Mouse (Mus musculus) spleen, adult 2 months (tissue): ENCODE data around the gene Timm10. TPM values are rescaled to one million over a fixed set of nuclear protein-coding genes. Genes with fewer than 3 reads are reported as not detected.

Experiments used
- DNase-seq, 2 experiments: peaks; one replicate each; pipeline versions ENCODE4 v3.0.0 to v3.0.0-alpha.2; 2012 to 2021; ENCODE audit warnings: low spot score in 2 of 2, low read depth in 1 of 2
- H3K27ac ChIP-seq: fragments of 200-500 bp; 2 replicates; pipeline ENCODE4 v1.5.1; 2012; ENCODE audit warnings: low read length, inconsistent platforms; ENCODE audit not compliant: insufficient read depth
- H3K27me3 ChIP-seq: fragments of 200-500 bp; 2 replicates; pipeline ENCODE4 v1.6.1; 2012; ENCODE audit warnings: mild to moderate bottlenecking, moderate library complexity, low read length, inconsistent platforms; ENCODE audit not compliant: control insufficient read depth, insufficient read depth
- H3K36me3 ChIP-seq: fragments of 200-500 bp; 2 replicates; pipeline ENCODE4 v1.6.1; 2012; ENCODE audit warnings: mild to moderate bottlenecking, low read length, inconsistent platforms; ENCODE audit not compliant: control insufficient read depth, insufficient read depth
- H3K4me1 ChIP-seq: fragments of 200-500 bp; 2 replicates; pipeline ENCODE4 v1.6.1; 2011; ENCODE audit warnings: inconsistent platforms; ENCODE audit not compliant: control insufficient read depth, insufficient read depth, insufficient read length
- H3K4me3 ChIP-seq: fragments of 200-500 bp; 2 replicates; pipeline ENCODE4 v1.5.1; 2011; ENCODE audit warnings: mild to moderate bottlenecking, inconsistent platforms; ENCODE audit not compliant: insufficient read depth, insufficient read length; ENCODE audit errors: extremely low read depth
- CTCF ChIP-seq: fragments of 200-500 bp; IDR thresholded peaks from 2 replicates; pipeline ENCODE4 v1.5.1; 2011; ENCODE audit warnings: mild to moderate bottlenecking, inconsistent platforms; ENCODE audit not compliant: insufficient read depth, insufficient read length, insufficient replicate concordance; ENCODE audit errors: extremely low read depth
- POLR2A ChIP-seq: fragments of 200-500 bp; IDR thresholded peaks from 2 replicates; pipeline ENCODE4 v1.6.1; 2011; ENCODE audit warnings: low read depth, low read length, inconsistent platforms
- WGBS: fragments of 180-500 bp; shearing (Covaris S2); methylation state at CpG from one replicate; pipeline ENCODE4 v1.1.7; 2018; 5-methylcytosine and 5-hydroxymethylcytosine counted together
- polyA plus RNA-seq: library from polyadenylated mRNA; depleted of rRNA; stranded (reverse); fragments of >200 nt; gene quantifications from 2 replicates; pipeline ENCODE4 v1.2.3, GENCODE M21; 2012

Gene Timm10
- polyA plus RNA-seq, 1 experiment: 19.0 TPM

GRCm38 (mm10) chr2:84831666-84832391, 5.0 kb downstream of the Timm10 start:
- Histone ChIP-seq H3K27me3 (no peaks in the 10 kb centered on the region), H3K36me3 (no peaks in the 10 kb centered on the region; the same call in 1 of the 2 replicates), H3K4me1 (peaks cover 3% of the 10 kb centered on the region; the same call in 1 of the 2 replicates), H3K27ac (no peak overlapping the region), H3K4me3 (no peak overlapping the region)
- TF ChIP-seq CTCF: peak; percentile 94
- TF ChIP-seq POLR2A: no peak
- 39% methylated on average over 10 of the region's 10 CpGs for WGBS
- DNase-seq: peak; percentile 56 to 71

- Histone ChIP-seq H3K27ac (peak overlapping the region; percentile 36; the same call in 1 of the 2 replicates), H3K4me1 (peaks cover 16% of the 10 kb centered on the region), H3K4me3 (no peak overlapping the region), H3K27me3 (no peaks in the 10 kb centered on the region; the same call in 1 of the 2 replicates), H3K36me3 (no peaks in the 10 kb centered on the region)
- TF ChIP-seq CTCF (no peak), POLR2A (no peak)
- peak; percentile 28 to 65 for DNase-seq
- 39% methylated on average over 8 of the region's 8 CpGs for WGBS
Observed at GRCm38 (mm10) chr2:84837107-84837506, 10.3 kb downstream of the Timm10 start.

GRCm38 (mm10) chr2:84837817-84838592, 11.2 kb downstream of the Timm10 start:
- no peak overlapping the region for H3K4me3 ChIP-seq
- DNase-seq: peak in 1 of 2 experiments; percentile 21
- H3K4me1 ChIP-seq: peaks cover 16% of the 10 kb centered on the region
- peak overlapping the region; percentile 49 for H3K27ac ChIP-seq
- no peaks in the 10 kb centered on the region for H3K36me3 ChIP-seq
- WGBS: 21% methylated on average over 9 of the region's 9 CpGs
- H3K27me3 ChIP-seq: no peaks in the 10 kb centered on the region; the same call in 1 of the 2 replicates
- no peak for TF ChIP-seq CTCF
- no peak for TF ChIP-seq POLR2A

- Histone ChIP-seq H3K27ac (peak within 1 kb of the TSS; percentile 49), H3K27me3 (no peaks in the 10 kb centered on the region; the same call in 1 of the 2 replicates), H3K4me3 (peak within 1 kb of the TSS; percentile 71), H3K4me1 (peaks cover 16% of the 10 kb centered on the region), H3K36me3 (no peaks in the 10 kb centered on the region)
- WGBS: 23% methylated on average over 10 of the region's 10 CpGs
- no peak for TF ChIP-seq POLR2A
- TF ChIP-seq CTCF: no peak
- no peak for DNase-seq
Observed at GRCm38 (mm10) chr2:84838593-84838949, 11.8 kb downstream of the Timm10 start, which contains the start of gene Slc43a1. Slc43a1 (plus strand) TSS chr2:84838850.

GRCm38 (mm10) chr2:84838993-84839980, 12.5 kb downstream of the Timm10 start:
- H3K4me1 ChIP-seq: peaks cover 16% of the 10 kb centered on the region
- no peaks in the 10 kb centered on the region for H3K36me3 ChIP-seq
- TF ChIP-seq CTCF: no peak
- no peak for DNase-seq
- H3K4me3 ChIP-seq: peak overlapping the region; percentile 71
- no peaks in the 10 kb centered on the region; the same call in 1 of the 2 replicates for H3K27me3 ChIP-seq
- whole genome bisulfite sequencing: 1% methylated on average over 47 of the region's 47 CpGs
- peak overlapping the region; percentile 39; the same call in 1 of the 2 replicates for H3K27ac ChIP-seq
